Mouse (Mus musculus) mouse trophoblast stem cell (cell line): ENCODE data around the gene Myo9b.
"Not testable (repeated sequence)": the region's sequence is repeated elsewhere in the genome, so short reads cannot be mapped to it uniquely, and the experiment has no call there.

Experiments
- in situ Hi-C, 2 experiments: fragments of 300-500 bp; cut with MseI, MboI; formaldehyde crosslinking; loops; 2 replicates in 1 of 2; 3 replicates in 1 of 2; pipeline ENCODE4 v1.15.1; 2025

Myo9b gene

DNA sequence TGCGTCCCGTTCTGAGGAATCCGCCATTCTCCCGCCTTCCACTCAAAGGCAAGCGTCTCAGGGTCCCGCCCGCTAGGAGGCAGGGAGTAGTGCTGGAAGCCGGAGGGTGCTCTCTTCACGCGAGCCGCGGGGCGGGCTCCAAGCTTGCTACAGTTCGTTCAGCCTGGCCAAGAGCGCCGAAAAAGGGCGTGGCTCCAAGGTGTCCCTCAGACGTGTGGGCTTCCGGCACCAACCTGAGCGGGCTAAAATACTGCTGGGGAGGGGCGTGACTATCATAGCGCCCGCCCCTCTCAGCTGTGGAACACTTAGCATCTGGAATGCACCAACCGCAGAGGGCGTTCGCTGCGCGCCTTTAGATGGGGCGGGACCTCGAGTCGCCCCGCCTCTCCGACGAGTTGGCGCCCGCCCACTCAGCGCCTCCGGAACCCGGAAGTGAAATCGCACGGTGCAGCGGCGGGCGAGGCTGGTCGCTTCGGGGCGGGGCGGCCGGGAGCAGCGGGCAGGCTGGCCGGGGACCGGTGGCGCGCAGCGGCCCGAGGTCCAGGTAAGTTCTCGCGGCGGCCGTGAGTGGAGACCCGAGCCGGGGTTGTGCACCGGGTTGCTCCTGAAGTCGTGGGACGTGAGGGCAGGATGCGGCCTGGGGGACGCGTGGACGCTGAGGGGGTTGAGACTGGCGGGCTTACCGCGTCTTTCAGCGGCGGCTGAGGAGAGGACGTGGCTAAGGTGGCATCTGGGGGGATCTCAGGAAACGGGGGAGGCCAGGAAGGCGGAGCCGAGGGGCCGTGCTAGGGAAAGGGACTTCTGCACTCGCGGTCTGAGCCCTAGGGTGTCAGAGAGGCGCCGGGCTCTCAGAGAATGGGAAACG is at the start of gene Myo9b, which contains the start of gene Haus8:
TSS of gene Myo9b (plus strand) at position 429 of the 865 bp plus-strand sequence.
TSS of gene Haus8 (minus strand) at position 649 of the 865 bp plus-strand sequence.
- in situ Hi-C loops: no loop called here

DNA sequence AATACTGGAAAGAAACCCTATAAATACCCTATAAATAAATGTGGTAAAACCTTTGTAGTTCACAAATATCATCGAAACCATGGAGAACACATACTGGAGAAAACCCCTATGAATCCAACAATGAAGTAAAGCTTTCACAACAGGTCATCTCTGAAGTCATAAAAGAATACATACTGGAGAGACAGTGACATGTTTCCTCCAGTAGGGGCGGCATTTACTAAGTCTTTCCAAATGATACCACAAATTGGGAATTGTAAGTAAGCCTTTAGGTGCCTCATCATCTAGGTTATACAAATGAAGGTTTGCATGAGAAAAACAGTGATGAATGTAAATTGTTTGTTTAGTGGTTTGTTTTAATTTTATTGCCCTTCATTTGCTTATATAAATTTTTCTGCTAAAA is 48.0 kb upstream of the Myo9b start:
- in situ Hi-C loops: no loop called here

DNA sequence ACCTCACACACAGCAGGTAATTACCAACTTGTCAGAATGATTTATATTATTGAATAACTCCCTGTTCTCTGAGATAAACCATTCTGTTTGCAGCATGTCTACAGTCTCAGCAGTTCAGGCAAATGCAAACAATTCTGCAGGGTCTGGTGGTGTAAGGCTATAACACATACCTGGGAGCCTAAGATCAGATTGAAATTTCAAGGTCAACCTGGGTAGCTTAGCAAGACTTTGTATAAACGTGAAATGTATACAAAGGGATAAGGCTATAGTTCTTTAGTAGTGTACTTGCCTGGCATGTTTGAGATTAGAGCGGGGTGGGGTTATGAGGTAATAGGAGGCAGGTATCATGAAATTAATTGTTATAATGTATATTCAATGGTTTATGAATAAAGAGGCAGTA is 29.8 kb upstream of the Myo9b start:
- in situ Hi-C loops: no loop called here

DNA sequence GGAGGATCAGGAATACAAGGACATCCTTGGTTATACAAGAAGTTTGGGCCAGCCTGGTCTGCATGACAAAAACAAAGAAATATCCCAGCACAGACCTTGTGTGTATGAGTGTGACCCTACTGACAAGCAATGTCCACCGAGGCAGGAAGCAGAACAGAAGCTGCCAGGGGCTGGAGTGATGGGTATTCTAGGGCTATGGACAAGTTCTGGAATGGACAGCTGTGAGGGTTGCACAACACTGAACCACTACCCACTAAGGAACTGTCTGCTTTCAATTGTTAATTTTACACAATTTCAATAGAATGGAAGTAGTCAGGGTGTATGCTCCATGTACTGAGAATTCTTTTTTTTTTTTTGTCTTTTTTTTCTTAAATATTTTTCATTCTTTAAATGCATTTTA is 24.3 kb upstream of the Myo9b start:
- in situ Hi-C loops: no loop called here

DNA sequence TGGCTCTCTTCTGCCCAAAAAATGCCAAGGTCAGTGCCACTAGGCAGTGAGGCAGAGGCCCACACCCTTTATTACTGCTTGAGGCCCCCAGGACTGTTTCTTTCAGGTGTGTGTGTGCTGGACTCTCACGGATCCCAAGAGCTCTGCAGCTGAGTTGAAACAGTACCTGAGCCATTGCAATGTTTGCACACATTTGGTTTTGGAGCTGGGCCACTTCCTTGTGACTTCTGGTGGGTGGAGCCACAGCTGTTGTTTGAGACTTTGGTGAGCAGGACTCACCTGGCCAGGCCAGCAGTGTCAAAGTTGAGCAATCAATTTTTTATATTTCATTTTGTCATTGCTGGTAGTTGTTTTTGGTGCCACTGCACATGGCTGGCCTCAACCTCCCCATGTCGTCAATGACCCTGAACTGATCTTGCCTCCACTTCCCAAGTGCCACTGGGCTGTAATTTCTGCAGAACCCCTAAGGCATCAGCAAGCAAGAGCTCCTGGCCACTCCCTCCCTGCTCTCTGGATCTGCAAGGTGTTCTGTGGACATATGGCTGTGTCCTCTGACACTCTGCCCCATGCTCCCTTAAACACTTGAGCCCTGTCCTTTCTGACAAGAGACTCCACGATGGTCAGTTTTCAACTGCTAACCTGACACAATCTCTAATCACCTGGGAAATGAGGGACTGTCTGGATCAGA is 15.8 kb upstream of the Myo9b start:
- in situ Hi-C loops: no loop called here

DNA sequence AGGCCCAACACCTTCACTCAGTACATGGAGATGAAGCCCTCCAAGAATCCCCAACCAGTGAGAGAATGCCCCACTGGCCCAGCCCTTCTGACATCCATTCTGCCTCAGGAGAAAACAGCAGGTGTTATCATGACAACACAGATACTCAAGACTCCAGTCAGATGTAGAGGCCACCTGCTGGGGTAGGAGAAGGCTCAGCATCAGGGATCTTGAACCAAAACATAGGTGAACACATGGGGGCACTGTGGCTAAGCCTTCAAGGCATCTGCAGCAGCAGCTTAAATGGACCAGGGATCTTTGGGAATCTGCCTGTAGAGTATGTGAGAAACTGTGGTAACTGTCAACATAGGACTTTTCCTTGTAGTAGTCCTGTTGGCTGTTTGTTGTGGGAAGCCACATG is 11.3 kb upstream of the Myo9b start:
- in situ Hi-C loops: no loop called here

DNA sequence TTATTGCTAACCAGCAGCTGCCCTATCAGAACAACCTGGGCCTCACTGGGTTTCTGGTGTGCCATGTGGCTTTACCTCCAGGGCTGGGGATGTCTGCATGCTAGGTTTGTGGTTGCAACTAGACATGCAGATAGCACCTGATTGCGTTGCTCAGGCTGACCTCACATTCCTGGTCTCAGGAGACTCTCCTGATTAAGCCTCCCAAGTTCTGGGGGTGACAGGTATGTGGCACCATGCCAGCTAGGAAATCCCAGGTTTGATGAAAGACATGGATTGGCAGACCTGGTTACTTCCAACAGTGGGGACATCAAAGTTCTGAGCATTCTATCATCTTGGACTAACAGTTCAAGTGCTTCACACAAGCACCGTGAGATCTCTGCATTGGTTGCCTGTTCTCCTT is 4.8 kb upstream of the Myo9b start:
- in situ Hi-C loops: no loop called here

DNA sequence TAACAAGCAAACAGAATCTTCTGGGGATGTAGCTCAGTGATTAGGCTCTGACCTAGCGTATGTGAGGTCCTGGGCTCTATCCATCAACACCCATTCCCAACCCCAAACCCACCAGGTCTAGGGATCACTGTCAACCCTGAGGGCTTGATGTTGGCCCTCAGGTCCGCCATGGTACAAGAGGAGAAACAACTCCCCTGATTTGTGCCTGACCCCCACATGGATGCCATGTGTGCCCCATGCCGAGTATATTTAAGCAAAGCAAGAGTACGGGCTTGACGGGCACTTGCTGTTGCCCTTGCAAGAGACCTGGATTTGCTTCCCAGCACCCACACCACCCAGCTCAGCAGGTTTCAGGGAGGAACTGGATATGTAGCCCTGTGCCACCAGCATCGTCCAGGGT is 4.2 kb upstream of the Myo9b start:
- in situ Hi-C loops: not testable (repeated sequence)

DNA sequence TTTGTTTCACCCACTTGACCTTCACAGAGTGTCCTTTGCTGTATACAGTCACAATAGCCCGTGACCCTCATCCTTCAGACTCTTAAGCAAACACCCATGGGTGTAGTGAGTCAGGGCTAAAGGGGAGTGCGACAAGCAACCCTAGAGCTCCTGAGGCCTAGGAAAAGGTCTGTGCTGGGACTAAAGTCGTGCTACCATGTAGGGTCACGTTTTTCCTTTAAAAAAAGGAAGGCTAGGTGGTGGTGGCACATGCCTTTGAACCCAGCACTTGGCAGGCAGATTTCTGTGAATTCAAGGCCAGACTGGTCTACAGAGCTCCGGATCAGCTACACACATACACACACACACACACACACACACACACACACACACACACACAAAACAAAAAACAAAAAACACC is 884 bp upstream of the Myo9b start:
- in situ Hi-C loops: no loop called here

DNA sequence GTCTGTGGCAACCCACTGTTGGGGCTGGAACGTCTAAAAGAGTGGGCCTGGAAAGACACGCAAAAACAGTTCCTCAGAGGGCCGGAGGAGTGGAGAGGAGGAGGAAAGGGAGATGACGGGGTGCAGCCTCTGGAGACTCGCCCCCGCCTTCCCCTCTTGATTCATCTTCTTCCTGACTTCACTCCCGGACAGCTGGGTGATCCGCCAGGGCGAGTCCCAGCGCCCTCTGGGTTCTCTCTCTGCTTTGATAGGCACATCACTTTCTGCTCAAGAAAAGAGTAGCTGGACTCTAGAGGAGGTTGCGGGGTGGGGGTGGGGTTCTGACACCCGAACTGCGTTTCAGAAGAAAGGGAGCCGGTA is 617 bp downstream of the Myo9b start:
- in situ Hi-C loops: no loop called here

DNA sequence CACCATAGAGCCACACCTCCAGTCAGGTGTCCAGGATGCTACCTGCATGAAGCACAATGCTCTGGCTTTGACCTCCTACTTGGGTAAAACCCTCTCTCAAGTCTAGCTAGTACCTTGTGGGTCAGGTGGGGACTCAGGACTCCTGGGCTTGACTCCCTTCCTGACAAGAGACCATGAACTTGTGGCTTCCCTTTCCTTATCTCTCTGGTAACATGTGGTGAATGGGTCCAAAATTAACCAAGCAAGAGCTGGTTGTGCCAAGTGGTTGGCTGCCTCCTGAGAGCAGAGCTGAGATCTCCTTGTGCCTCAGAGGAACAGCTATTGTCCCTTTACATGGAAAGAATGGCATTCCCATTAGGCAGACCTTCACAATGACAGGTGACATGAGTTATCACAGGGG is 2.0 kb downstream of the Myo9b start:
- in situ Hi-C loops: no loop called here

DNA sequence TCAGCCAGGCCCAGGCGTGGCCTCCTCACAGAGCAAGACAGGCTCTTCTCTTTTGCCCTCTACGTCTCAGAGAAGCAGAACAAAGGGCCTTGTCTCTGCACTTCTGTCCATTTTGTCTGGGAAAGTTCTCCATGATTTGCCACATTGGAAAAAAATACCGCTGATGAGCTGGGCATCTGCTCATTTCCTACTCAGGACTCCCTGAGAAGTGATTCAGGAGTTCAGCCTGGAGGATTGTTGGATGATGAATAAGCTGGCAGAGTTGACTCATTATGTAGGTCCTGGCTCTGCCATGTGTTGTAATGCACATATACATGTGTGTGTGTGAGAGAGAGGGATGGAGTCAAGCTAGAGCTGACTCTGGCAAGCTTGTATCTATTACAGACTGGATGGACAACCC is 3.7 kb downstream of the Myo9b start:
- in situ Hi-C loops: no loop called here

DNA sequence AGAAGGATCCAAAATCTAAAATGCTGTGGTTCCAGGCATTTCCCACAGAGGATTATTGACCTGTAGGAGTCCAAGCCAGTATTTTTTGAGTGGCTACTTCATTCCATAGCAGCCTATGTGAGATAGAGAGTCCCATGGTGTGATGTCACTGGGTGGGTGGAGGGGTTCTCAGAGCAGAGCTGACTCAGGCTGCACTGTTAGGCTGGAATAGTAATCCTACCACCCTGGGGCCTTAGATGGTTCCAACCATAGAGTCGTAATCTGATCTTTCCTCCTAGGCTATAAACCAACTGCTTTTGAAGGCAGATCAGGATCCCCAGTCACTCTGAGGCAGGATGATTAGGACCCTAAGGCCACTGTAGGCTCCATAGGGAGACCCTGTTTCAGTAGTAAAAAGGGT is 6.9 kb downstream of the Myo9b start:
- in situ Hi-C loops: not testable (repeated sequence)

DNA sequence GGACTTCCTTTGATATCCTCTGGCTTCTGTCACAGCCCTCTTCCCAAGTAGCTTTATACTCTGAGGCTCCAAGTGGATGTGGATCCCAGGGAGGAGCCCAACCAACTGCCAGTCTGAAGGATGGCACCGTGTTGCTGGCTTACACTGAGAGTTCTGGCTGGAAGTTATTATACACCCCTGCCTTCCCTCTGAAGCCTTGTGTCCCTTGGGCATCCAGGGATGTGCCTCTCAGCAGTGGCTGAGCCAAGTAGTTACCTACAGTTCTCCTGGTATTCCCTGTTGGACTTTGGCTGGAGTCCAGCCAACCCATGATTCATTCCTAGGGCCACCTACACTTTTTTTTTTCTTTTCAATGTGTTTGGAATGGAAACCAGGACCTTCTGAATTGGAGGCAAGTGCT is 9.2 kb downstream of the Myo9b start:
- in situ Hi-C loops: not testable (repeated sequence)

DNA sequence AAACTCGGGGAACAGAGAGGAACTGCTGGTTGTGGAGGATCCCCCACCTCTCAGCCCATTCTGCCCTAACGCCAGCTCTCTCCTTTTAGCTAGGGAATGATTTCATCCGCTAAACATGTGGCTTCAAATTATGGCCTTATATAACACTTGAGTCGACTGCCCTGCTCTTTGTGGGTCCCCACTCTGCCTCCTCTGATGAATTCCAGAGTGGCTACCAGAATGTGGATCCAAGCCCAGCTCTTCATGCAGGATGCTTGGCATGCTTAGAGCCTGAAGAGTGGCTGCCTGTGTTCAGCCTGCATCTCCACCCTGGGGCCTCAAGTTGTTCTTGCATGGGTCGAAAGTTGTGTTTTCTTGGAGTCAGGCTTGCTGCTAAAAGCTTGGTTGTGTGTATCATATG is 10.1 kb downstream of the Myo9b start:
- in situ Hi-C loops: no loop called here

DNA sequence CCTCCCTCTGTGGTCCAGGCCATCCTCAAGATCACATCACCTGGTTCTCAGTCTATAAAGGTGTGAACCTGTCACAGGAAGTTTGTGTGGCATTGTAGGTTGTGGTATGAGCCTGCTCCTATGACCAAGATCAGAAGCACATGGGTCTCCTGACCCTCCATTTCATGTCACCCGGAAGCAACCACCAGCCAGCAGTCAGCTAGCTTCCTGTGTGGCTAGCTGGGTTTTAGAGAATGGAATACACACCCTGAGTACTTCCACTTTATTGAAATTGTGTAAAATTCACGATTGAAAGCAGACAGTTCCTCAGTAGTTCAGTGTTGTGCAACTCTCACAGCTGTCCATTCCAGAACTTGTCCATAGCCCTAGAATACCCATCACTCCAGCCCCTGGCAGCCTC is 13.7 kb downstream of the Myo9b start:
- in situ Hi-C loops: not testable (repeated sequence)

DNA sequence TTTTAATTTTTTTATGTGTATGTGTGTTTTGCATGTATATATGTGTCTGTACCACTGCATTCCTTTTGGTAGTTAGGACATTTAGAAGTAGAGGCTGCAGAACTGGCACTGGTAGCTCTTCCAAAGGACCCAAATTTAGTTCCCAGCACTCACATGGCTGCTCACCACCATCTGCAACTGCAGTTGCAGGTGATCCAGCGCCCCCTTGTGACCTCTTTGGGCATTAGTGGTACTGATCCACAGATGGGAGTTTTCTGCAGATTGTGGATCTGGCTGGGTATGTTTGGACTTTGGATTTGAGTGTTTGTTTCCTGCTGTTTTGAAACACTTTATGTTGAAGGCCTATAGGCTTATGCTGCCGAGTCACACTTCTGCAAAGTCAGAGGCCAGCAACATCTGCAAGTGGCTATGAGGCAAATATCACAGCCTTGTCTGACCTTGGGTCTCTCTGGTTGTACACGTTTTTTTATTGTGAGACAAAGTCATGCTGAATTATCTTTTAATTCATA is 16.0 kb downstream of the Myo9b start:
- in situ Hi-C loops: no loop called here

DNA sequence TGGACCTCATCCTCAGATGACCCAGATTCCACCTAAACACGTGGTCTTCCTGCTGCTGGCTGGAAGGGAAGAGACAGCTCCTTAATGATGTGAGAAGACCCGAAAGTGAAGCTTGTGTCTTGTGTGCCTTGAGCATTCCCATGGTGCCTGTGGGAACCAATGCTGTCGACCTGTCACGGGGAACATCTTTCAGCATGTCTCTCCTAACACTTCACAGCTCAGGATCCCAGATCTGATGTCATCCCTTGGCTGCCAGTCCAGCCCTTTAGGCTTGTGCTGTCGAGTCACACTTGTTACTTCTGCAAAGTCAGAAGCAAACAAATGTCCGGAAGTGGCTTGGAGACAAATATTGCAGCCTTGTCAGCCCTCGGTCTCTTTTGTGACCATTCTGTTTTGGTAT is 16.6 kb downstream of the Myo9b start:
- in situ Hi-C loops: no loop called here

DNA sequence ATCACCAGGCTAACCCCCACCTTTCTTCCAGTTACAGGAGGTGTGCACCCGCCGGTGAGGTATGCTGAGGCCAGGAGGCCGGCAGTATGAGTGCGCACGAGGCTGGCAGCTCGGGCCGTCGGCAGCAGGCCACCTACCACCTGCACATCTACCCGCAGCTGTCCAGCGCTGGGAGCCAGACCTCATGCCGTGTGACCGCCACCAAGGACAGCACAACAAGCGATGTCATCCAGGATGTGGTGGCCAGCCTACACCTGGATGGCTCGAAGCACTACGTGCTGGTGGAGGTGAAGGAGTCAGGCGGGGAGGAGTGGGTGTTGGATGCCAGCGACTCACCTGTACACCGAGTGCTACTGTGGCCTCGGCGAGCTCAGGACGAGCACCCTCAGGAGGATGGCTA is 17.7 kb downstream of the Myo9b start:
- in situ Hi-C loops: no loop called here

DNA sequence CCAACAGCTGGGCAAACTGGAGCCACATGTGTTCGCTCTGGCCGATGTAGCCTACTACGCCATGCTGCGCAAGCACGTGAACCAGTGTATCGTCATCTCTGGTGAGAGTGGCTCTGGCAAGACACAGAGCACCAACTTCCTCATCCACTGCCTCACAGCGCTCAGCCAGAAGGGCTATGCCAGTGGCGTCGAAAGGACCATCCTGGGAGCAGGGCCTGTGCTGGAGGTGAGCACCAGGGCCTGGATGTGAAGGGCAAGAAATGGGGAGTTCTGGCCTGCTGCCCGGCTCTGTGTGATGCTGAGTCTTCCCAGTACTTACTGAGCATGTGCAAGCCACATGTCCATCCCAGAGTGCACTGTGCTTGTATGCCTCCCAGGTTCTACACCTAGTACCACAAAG is 18.4 kb downstream of the Myo9b start:
- in situ Hi-C loops: no loop called here

DNA sequence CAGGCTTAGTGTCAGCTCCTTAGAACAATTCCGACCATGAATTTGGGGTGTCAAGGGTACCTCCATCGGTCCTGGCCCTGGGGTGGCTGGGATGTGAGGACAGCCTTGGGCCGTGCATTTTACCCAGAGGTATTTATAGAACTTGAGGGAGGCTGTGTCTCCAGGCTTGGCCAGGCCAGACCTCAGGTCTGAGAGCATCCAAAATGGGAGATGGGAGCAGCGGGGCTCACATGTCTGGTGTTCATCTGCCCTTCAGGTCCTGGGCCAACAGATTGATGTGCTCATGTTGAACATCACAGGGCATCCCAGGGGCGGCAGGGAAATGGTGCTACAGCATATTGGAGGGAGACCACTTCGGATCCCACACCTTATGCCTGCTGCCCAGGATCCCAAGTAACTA is 18.8 kb downstream of the Myo9b start:
- in situ Hi-C loops: no loop called here

DNA sequence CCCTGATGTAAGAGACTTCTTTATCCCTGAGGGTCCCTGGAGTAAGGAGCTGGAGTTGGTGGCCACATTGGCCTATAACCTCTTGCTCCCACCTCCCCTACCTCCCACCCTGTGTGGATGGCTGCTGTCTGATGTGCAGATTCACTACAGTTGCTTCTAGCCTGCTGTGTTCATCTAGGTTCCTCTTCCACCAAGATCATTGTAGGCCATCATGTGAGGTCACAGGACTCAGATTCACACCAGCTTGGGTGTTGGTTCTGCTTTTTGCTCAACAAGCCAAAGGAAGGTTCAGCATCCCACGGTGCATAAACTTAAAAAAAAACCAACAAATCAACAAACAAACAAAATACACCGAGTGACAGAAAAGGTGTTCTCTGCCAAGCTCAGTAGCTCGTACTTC is 21.4 kb downstream of the Myo9b start:
- in situ Hi-C loops: not testable (repeated sequence)

DNA sequence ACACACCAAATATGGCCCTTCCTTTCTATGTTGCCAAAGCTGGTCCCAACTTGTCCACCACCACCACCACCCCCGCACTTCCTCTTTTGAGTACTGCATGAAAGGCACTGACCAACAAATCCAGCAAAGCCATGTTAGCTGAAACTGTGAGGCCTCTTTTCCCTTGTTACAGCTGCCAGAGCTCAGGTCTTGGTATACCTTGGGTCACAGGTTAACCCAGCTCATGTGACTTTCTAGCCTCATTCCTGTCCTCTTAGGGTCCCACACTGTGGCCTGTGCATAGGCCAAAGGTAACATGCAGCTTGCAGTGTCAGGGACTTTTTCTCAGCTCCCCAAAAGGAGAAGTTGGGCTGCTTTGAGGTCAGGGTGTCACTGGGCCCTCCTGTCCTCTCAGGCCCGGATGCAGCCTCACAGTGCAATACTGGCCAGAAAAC is 23.7 kb downstream of the Myo9b start:
- in situ Hi-C loops: no loop called here
